Mouse (Mus musculus) left cerebral cortex, postnatal 4 days (tissue): ENCODE data around the gene Utp6. TPM values are rescaled to one million over a fixed set of nuclear protein-coding genes. Genes with fewer than 3 reads are reported as not detected.
"Not testable (repeated sequence)": the region's sequence is repeated elsewhere in the genome, so short reads cannot be mapped to it uniquely, and the experiment has no call there.

Experiments
- DNase-seq: peaks from one replicate; pipeline ENCODE4 v3.0.0-alpha.2; 2022
- intact Hi-C: fragments of 180-260 bp; cut with DNase I; formaldehyde crosslinking; loops from one replicate; pipeline ENCODE4 v1.15.1; 2025
- total RNA-seq, 2 experiments: library from RNA; stranded (reverse); gene quantifications; 2 replicates each; pipeline ENCODE4 v1.2.3; 2021

Utp6 gene
- total RNA-seq, result 10 to 100 TPM; 35.0 to 47.8 TPM

GRCm38 (mm10) chr11:79962125-79962876, at the start of gene Utp6:
Utp6 (minus strand) TSS chr11:79962390.
- peak; percentile 99 for DNase-seq
- intact Hi-C loops, result no loop called here

GRCm38 (mm10) chr11:79994271-79994988, 32.2 kb upstream of the Utp6 start:
- intact Hi-C loops, result no loop called here
- no peak for DNase-seq

- no peak for DNase-seq
- intact Hi-C loops, result no loop called here
These were observed 31.4 kb upstream of the Utp6 start for GRCm38 (mm10) chr11:79993356-79994270.

- intact Hi-C loops, result no loop called here
- peak; percentile 98 for DNase-seq
These were observed 30.6 kb upstream of the Utp6 start, which contains the start of gene Suz12 for GRCm38 (mm10) chr11:79992592-79993355. Suz12 (plus strand) TSS chr11:79993106.

- DNase-seq, result no peak
- intact Hi-C loops, result no loop called here
These were observed 29.9 kb upstream of the Utp6 start for GRCm38 (mm10) chr11:79992035-79992591.

- intact Hi-C loops, result no loop called here
These were observed 29.4 kb upstream of the Utp6 start for GRCm38 (mm10) chr11:79991600-79991999.

GRCm38 (mm10) chr11:79990120-79990519, 27.9 kb upstream of the Utp6 start:
- DNase-seq, result no peak
- intact Hi-C loops, result no loop called here

More at GRCm38 (mm10) chr11:79991600-79991999, 29.4 kb upstream of the Utp6 start:
- no peak for DNase-seq

- no peak for DNase-seq
- intact Hi-C loops, result no loop called here
These were observed 25.7 kb upstream of the Utp6 start for GRCm38 (mm10) chr11:79987896-79988295.

- intact Hi-C loops, result no loop called here
- DNase-seq, result no peak
These were observed 24.7 kb upstream of the Utp6 start for GRCm38 (mm10) chr11:79986886-79987285.

GRCm38 (mm10) chr11:79977747-79978146, 15.6 kb upstream of the Utp6 start:
- intact Hi-C loops, DNase-seq: not testable (repeated sequence)

- DNase-seq, intact Hi-C loops: not testable (repeated sequence)
These were observed 14.9 kb upstream of the Utp6 start for GRCm38 (mm10) chr11:79977061-79977460.

- intact Hi-C loops, DNase-seq: not testable (repeated sequence)
These were observed 14.5 kb upstream of the Utp6 start for GRCm38 (mm10) chr11:79976645-79977044.

- intact Hi-C loops, result no loop called here
- no peak for DNase-seq
These were observed 14.0 kb upstream of the Utp6 start for GRCm38 (mm10) chr11:79976222-79976621.

- DNase-seq, result no peak
- intact Hi-C loops, result no loop called here
These were observed 13.2 kb upstream of the Utp6 start for GRCm38 (mm10) chr11:79975377-79975776.

GRCm38 (mm10) chr11:79973626-79974476, 11.7 kb upstream of the Utp6 start:
- intact Hi-C loops, result no loop called here
- peak; percentile 47 for DNase-seq

GRCm38 (mm10) chr11:79973133-79973532, 10.9 kb upstream of the Utp6 start:
- no peak for DNase-seq
- intact Hi-C loops, result no loop called here

- no peak for DNase-seq
These were observed 5.6 kb upstream of the Utp6 start for GRCm38 (mm10) chr11:79967752-79968151.

GRCm38 (mm10) chr11:79965896-79966295, 3.7 kb upstream of the Utp6 start:
- intact Hi-C loops, result no loop called here
- peak; percentile 40 for DNase-seq

More at GRCm38 (mm10) chr11:79967752-79968151, 5.6 kb upstream of the Utp6 start:
- intact Hi-C loops, result no loop called here
